Mouse (Mus musculus) megakaryocyte-erythroid progenitor cell, adult 5-6 weeks (primary cell): Measurements from ENCODE around the gene Cacna2d2. TPM values are rescaled to one million over a fixed set of nuclear protein-coding genes. Genes with fewer than 3 reads are reported as not detected.

Source experiments
- ATAC-seq: replicated peaks from 2 replicates; pipeline ENCODE4 v1.8.0; 2016; ENCODE audit warnings: mild to moderate bottlenecking, inconsistent platforms; ENCODE audit not compliant: severe bottlenecking, poor library complexity, low FRiP score, low TSS enrichment
- total RNA-seq, 2 experiments: library from RNA; stranded (forward) in 1 of 2; stranded (reverse) in 1 of 2; fragments of 200-1000, 215-1000 nt in 1 of 2; fragments of >200 nt in 1 of 2; fragmentation: Nextera tagmentation in 1 of 2; gene quantifications; 2 replicates each; pipeline ENCODE4 v1.2.3; 2014 to 2017

The Cacna2d2 gene
- total RNA-seq (2014; fragmentation: Nextera tagmentation) (0.10 TPM in 1 of 2 replicates, not detected in the other), total RNA-seq (2017) (not detected in 2 replicates)

- ATAC-seq = no peak
These were observed at the start of gene Cacna2d2 for GRCm38 (mm10) chr9:107399491-107399971. TSS of gene Cacna2d2 (plus strand) at chr9:107399612.

- no peak for ATAC-seq
These were observed 44.6 kb upstream of the Cacna2d2 start for GRCm38 (mm10) chr9:107354826-107355225.

- ATAC-seq = peak; percentile 64
These were observed 43.3 kb upstream of the Cacna2d2 start for GRCm38 (mm10) chr9:107355870-107356765.

GRCm38 (mm10) chr9:107357651-107358050 lies 41.8 kb upstream of the Cacna2d2 start:
- peak; percentile 64; the same call in 1 of the 2 replicates for ATAC-seq

GRCm38 (mm10) chr9:107360989-107361388 lies 38.4 kb upstream of the Cacna2d2 start:
- no peak for ATAC-seq

- no peak; the same call in 1 of the 2 replicates for ATAC-seq
These were observed 32.8 kb upstream of the Cacna2d2 start for GRCm38 (mm10) chr9:107366644-107367043.

- ATAC-seq = no peak
These were observed 31.1 kb upstream of the Cacna2d2 start for GRCm38 (mm10) chr9:107368302-107368701.

- ATAC-seq = peak; percentile 85
These were observed 29.9 kb upstream of the Cacna2d2 start for GRCm38 (mm10) chr9:107369270-107370105.

- ATAC-seq = no peak
These were observed 29.3 kb upstream of the Cacna2d2 start for GRCm38 (mm10) chr9:107370106-107370463.

GRCm38 (mm10) chr9:107372441-107372840 lies 27.0 kb upstream of the Cacna2d2 start:
- no peak for ATAC-seq

GRCm38 (mm10) chr9:107374623-107375022 lies 24.8 kb upstream of the Cacna2d2 start:
- ATAC-seq = no peak

- no peak for ATAC-seq
These were observed 24.0 kb upstream of the Cacna2d2 start for GRCm38 (mm10) chr9:107375451-107375850.

- no peak for ATAC-seq
These were observed 21.4 kb upstream of the Cacna2d2 start for GRCm38 (mm10) chr9:107377961-107378512.

GRCm38 (mm10) chr9:107381723-107382122 lies 17.7 kb upstream of the Cacna2d2 start:
- ATAC-seq = peak; percentile 63

- ATAC-seq = no peak
These were observed 15.0 kb upstream of the Cacna2d2 start for GRCm38 (mm10) chr9:107384396-107384795.

- ATAC-seq = no peak
These were observed 12.7 kb upstream of the Cacna2d2 start for GRCm38 (mm10) chr9:107386722-107387121.

GRCm38 (mm10) chr9:107387708-107388107 lies 11.7 kb upstream of the Cacna2d2 start:
- ATAC-seq = no peak

GRCm38 (mm10) chr9:107388263-107388662 lies 11.1 kb upstream of the Cacna2d2 start:
- ATAC-seq = no peak

- 0 out of 2 replicates have a peak, but pooled peaks have one; percentile 54 for ATAC-seq
These were observed 3.0 kb upstream of the Cacna2d2 start for GRCm38 (mm10) chr9:107396397-107396796.

- no peak for ATAC-seq
These were observed 444 bp upstream of the Cacna2d2 start for GRCm38 (mm10) chr9:107398968-107399367.
